Mouse (Mus musculus): Measurements from ENCODE around the gene Fsd1. TPM values are rescaled to one million over a fixed set of nuclear protein-coding genes. Genes with fewer than 3 reads are reported as not detected.
A peak's percentile ranks its signal among the peaks of the same experiment; 100 is the strongest.

The Fsd1 gene
- polyA plus RNA-seq, 1 experiment from 2014 or later: 188 TPM

GRCm38 (mm10) chr17:56003000-56003399 is 16.7 kb downstream of the Fsd1 start:
- Histone ChIP-seq H3K27me3 (ENCODE audit: control insufficient read depth, insufficient read depth, low read length) (no peaks in the 10 kb centered on the region), H3K9ac (replicated peaks; ENCODE audit: low read depth, low read length) (no peak overlapping the region), H3K9me3 (ENCODE audit: control insufficient read depth, low read length) (no peaks in the 10 kb centered on the region), H3K4me3 (ENCODE audit: low read depth, low read length) (no peak overlapping the region), H3K36me3 (ENCODE audit: control insufficient read depth, insufficient read depth, low read length) (no peaks in the 10 kb centered on the region), H3K27ac (ENCODE audit: low read depth, low read length) (no peak overlapping the region), H3K4me1 (ENCODE audit: control insufficient read depth, insufficient read depth, low read length) (0 out of 2 replicates have a peak, but pooled peaks cover 3% of the 10 kb centered on the region), H3K4me2 (ENCODE audit: low read depth, low read length) (no peak overlapping the region)
- no peak for ATAC-seq (ENCODE audit: low read depth)
- WGBS: 92% methylated on average over 3 of the region's 3 CpGs

DNA sequence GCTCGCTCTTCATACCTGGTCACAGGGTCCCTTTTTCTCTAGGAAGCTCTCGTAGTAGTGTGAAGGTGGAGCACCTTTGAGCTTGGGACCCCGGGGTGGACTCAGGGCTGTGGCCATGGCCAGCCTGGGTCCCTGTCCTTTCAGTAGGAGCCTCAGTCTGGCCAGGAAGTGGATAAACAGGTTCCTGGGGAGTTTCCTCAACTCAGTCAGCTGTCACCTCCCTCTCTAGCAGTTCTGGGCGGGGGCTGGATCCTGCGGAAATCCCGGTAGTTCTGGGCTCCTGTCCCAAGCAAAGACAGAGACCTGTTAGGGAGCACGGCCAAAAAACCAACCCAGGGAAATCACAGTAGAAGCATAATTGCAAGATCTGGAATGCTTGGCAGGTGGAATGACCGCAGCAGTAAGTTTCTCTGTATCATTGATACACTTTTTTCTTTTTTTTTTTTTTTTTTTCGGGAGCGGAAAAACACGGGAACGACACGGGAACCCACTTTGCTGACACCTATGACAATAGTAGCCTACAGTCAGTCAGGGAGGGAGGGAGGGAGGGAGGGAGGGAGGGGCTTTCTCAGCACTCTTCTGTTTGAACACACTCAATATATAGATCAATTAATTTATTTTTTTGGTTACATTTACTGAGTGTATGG is 19.2 kb downstream of the Fsd1 start, which contains the start of the genes Stap2 and Mpnd:
Gene Stap2 (minus strand): TSS at position 170 of the 647 bp plus-strand sequence.
Gene Mpnd (plus strand): TSS at position 297 of the 647 bp plus-strand sequence.
- 59% methylated on average over 13 of the region's 13 CpGs for WGBS
- Histone ChIP-seq H3K9me3 (ENCODE audit: control insufficient read depth, low read length) (no peaks in the 10 kb centered on the region), H3K36me3 (ENCODE audit: control insufficient read depth, insufficient read depth, low read length) (no peaks in the 10 kb centered on the region), H3K27me3 (ENCODE audit: control insufficient read depth, insufficient read depth, low read length) (no peaks in the 10 kb centered on the region), H3K4me3 (ENCODE audit: low read depth, low read length) (no peak within 1 kb of the TSS), H3K4me2 (ENCODE audit: low read depth, low read length) (no peak within 1 kb of the TSS), H3K27ac (ENCODE audit: low read depth, low read length) (no peak within 1 kb of the TSS), H3K4me1 (ENCODE audit: control insufficient read depth, insufficient read depth, low read length) (peaks cover 11% of the 10 kb centered on the region), H3K9ac (replicated peaks; ENCODE audit: low read depth, low read length) (no peak within 1 kb of the TSS)
- ATAC-seq (ENCODE audit: low read depth): no peak

DNA sequence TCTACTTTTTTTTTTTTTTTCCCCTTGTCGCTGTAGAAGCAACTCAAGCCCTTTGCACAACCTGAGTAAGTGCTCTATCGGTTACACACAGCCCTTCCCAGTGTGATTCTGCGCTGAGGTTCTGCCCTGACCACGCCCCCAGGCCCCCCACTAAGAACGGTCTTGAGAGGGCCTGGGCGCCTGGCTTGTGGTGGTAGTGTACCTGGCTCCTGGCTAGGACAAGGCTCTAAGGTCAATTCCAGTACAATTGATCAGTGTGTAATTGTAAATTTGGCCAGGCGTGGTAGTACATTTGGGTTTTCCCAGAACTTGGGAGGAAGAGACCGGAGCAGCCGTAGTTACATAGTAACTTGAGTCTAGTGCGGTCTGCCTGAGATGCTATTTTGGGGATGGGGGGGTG is 20.6 kb downstream of the Fsd1 start:
- Histone ChIP-seq H3K36me3 (ENCODE audit: control insufficient read depth, insufficient read depth, low read length) (peaks cover 8% of the 10 kb centered on the region; the same call in 1 of the 2 replicates), H3K4me1 (ENCODE audit: control insufficient read depth, insufficient read depth, low read length) (peaks cover 25% of the 10 kb centered on the region), H3K4me2 (ENCODE audit: low read depth, low read length) (no peak overlapping the region), H3K4me3 (ENCODE audit: low read depth, low read length) (no peak overlapping the region), H3K27ac (ENCODE audit: low read depth, low read length) (no peak overlapping the region), H3K9me3 (ENCODE audit: control insufficient read depth, low read length) (no peaks in the 10 kb centered on the region), H3K27me3 (ENCODE audit: control insufficient read depth, insufficient read depth, low read length) (no peaks in the 10 kb centered on the region), H3K9ac (replicated peaks; ENCODE audit: low read depth, low read length) (no peak overlapping the region)
- no peak for ATAC-seq (ENCODE audit: low read depth)
- 59% methylated on average over 10 of the region's 10 CpGs for WGBS

DNA sequence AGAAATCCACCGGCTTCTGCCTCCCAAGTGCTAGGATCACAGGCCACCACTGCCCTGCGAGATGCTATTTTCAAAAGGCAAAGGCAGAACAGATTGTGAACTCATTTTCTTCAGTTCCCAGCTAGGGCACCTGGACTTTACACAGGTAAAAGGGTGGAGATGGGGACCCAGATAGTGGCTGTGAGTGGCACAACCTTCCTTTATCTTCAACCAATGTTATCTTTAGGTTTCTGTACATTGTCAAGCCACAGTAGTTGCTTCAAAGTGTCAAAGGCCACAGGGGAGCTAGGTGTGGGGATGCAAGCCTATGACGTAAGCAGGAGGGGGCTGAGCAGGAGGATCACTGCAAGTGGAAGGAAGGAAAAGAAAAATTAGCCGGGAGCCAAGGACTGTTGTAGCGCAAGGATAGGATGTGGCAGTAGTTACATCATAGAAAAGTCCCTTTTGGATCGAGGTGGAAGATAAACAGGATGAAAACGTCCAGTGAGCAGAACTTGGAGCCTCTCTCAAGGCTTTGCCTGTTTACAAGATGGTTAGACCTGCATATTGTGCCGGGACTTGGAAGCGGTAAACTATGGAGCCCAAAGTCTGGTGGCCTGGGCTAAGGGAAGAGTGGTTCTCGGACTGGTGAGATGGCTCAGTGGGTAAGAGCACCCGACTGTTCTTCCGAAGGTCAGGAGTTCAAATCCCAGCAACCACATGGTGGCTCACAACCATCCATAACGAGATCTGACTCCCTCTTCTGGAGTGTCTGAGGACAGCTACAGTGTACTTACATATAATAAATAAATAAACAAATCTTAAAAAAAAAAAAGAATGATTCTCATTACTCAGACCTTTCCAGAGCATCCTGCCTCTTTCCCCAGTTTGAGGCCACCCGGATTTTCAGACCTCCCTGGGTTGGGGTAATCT is 21.4 kb downstream of the Fsd1 start:
- Histone ChIP-seq H3K27ac (ENCODE audit: low read depth, low read length) (peak overlapping the region; percentile 98), H3K27me3 (ENCODE audit: control insufficient read depth, insufficient read depth, low read length) (no peaks in the 10 kb centered on the region), H3K36me3 (ENCODE audit: control insufficient read depth, insufficient read depth, low read length) (peaks cover 13% of the 10 kb centered on the region; the same call in 1 of the 2 replicates), H3K4me1 (ENCODE audit: control insufficient read depth, insufficient read depth, low read length) (peaks cover 25% of the 10 kb centered on the region), H3K4me3 (ENCODE audit: low read depth, low read length) (peak overlapping the region; percentile 81), H3K4me2 (ENCODE audit: low read depth, low read length) (peak overlapping the region; percentile 99), H3K9me3 (ENCODE audit: control insufficient read depth, low read length) (no peaks in the 10 kb centered on the region), H3K9ac (replicated peaks; ENCODE audit: low read depth, low read length) (peak overlapping the region; percentile 8)
- 35% methylated on average over 13 of the region's 14 CpGs for WGBS
- peak; percentile 22 for ATAC-seq (ENCODE audit: low read depth)

DNA sequence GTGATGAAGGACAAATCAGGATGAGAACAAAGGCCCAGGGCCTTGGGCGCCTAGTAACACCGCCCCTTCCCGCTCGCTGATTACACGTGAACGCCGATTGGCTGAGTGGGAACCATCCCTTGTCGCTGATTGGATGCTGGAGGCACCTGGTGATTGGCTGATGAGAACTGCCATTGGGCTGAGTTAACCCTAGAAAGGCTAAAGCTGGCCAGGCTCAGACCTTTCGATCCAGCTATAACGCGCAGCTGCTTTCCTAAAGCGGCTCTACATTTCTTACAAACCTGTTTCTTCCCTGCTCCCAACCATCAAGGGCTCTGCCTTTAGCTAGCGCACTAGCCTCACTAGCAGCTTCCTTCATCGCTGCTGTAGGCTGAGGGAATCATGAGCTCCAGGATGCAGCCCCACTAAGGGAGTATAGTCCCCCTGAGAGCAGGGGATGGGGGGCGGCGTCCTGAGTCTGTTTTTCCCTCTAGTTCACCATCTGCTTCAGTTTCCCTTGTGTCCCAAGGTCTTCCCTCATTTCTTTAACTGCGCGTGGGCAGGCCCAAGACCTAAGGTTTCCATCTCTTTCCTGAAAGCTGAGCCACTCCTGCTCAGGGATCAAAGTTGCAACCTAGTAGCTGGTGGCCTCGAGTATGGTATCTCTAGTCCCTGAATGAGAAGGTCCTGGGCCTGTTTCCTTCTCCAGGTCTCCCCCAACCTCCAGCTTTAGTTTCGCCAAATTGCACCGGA is 22.2 kb downstream of the Fsd1 start:
- under 1% methylated on average over 21 of the region's 21 CpGs for WGBS
- ATAC-seq (ENCODE audit: low read depth): peak; percentile 93
- Histone ChIP-seq H3K4me2 (ENCODE audit: low read depth, low read length) (peak overlapping the region; percentile 99), H3K36me3 (ENCODE audit: control insufficient read depth, insufficient read depth, low read length) (peaks cover 18% of the 10 kb centered on the region), H3K27ac (ENCODE audit: low read depth, low read length) (peak overlapping the region; percentile 98), H3K4me3 (ENCODE audit: low read depth, low read length) (peak overlapping the region; percentile 81), H3K27me3 (ENCODE audit: control insufficient read depth, insufficient read depth, low read length) (no peaks in the 10 kb centered on the region), H3K9me3 (ENCODE audit: control insufficient read depth, low read length) (no peaks in the 10 kb centered on the region), H3K9ac (replicated peaks; ENCODE audit: low read depth, low read length) (peak overlapping the region; percentile 84), H3K4me1 (ENCODE audit: control insufficient read depth, insufficient read depth, low read length) (peaks cover 25% of the 10 kb centered on the region)

DNA sequence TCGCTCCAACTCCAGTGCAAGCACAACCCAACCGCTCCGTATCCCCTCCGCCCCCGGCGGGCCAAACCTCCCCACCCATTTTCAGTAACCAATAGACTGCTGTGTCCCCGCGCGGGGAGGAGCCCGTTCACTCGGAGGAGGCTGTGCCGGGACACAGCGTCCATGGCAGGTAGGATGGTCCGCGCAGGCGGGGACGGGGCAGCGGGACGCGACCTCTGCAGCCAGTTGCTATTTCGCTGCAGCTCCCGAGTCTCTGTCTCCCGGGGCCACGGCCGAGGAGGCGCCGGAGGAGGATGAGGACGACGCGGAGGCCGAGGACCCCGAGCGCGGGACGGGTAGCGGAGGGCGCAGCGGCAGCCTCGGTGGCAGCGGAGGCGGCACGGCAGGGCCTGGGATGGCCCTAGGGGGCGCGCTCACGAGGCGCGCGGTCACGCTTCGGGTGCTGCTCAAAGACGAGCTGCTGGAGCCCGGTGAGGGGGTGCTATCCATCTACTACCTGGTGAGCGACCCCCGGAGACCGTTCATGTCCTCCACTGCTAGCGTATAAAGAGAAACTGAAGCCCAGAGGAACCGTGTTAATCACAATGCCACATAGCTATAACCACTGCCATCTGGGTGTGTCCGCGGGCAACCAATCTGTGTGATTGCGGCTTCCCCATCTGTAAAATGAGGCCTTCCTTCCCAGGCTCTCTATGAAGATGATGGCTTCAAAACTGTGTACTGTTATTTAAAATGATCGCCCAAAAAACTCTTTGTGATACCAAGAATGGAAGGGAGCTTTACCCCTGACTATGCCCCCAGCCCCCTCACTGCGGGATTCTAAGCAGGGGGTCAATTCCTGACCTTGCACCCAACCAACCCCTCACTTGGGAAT is 23.0 kb downstream of the Fsd1 start:
- peak; percentile 90 for ATAC-seq (ENCODE audit: low read depth)
- Histone ChIP-seq H3K36me3 (ENCODE audit: control insufficient read depth, insufficient read depth, low read length) (peaks cover 19% of the 10 kb centered on the region), H3K4me3 (ENCODE audit: low read depth, low read length) (peak overlapping the region; percentile 81), H3K9me3 (ENCODE audit: control insufficient read depth, low read length) (no peaks in the 10 kb centered on the region), H3K4me2 (ENCODE audit: low read depth, low read length) (peak overlapping the region; percentile 99), H3K4me1 (ENCODE audit: control insufficient read depth, insufficient read depth, low read length) (peaks cover 25% of the 10 kb centered on the region), H3K9ac (replicated peaks; ENCODE audit: low read depth, low read length) (peak overlapping the region; percentile 84), H3K27me3 (ENCODE audit: control insufficient read depth, insufficient read depth, low read length) (no peaks in the 10 kb centered on the region), H3K27ac (ENCODE audit: low read depth, low read length) (peak overlapping the region; percentile 98)
- 1% methylated on average over 61 of the region's 62 CpGs for WGBS

GRCm38 (mm10) chr17:56009962-56010240 is 23.6 kb downstream of the Fsd1 start:
- H3K9me3 ChIP-seq (ENCODE audit: control insufficient read depth, low read length): no peaks in the 10 kb centered on the region
- H3K4me1 ChIP-seq (ENCODE audit: control insufficient read depth, insufficient read depth, low read length): peaks cover 25% of the 10 kb centered on the region
- H3K4me3 ChIP-seq (ENCODE audit: low read depth, low read length): peak overlapping the region; percentile 81
- H3K27me3 ChIP-seq (ENCODE audit: control insufficient read depth, insufficient read depth, low read length): no peaks in the 10 kb centered on the region
- H3K4me2 ChIP-seq (ENCODE audit: low read depth, low read length): peak overlapping the region; percentile 99
- H3K36me3 ChIP-seq (ENCODE audit: control insufficient read depth, insufficient read depth, low read length): peaks cover 21% of the 10 kb centered on the region
- peak overlapping the region; percentile 98 for H3K27ac ChIP-seq (ENCODE audit: low read depth, low read length)
- 46% methylated on average over 2 of the region's 2 CpGs for WGBS
- peak overlapping the region; percentile 84 for H3K9ac ChIP-seq (replicated peaks; ENCODE audit: low read depth, low read length)
- ATAC-seq (ENCODE audit: low read depth): no peak

- no peaks in the 10 kb centered on the region for H3K27me3 ChIP-seq (ENCODE audit: control insufficient read depth, insufficient read depth, low read length)
- H3K9me3 ChIP-seq (ENCODE audit: control insufficient read depth, low read length): no peaks in the 10 kb centered on the region
- no peak overlapping the region; the same call in 1 of the 2 replicates for H3K27ac ChIP-seq (ENCODE audit: low read depth, low read length)
- ATAC-seq (ENCODE audit: low read depth): no peak
- peak overlapping the region; percentile 81 for H3K4me3 ChIP-seq (ENCODE audit: low read depth, low read length)
- peaks cover 24% of the 10 kb centered on the region for H3K36me3 ChIP-seq (ENCODE audit: control insufficient read depth, insufficient read depth, low read length)
- peak overlapping the region; percentile 99 for H3K4me2 ChIP-seq (ENCODE audit: low read depth, low read length)
- H3K4me1 ChIP-seq (ENCODE audit: control insufficient read depth, insufficient read depth, low read length): peaks cover 25% of the 10 kb centered on the region
- H3K9ac ChIP-seq (replicated peaks; ENCODE audit: low read depth, low read length): peak overlapping the region; percentile 84
- 72% methylated on average over 14 of the region's 14 CpGs for WGBS
Observed at GRCm38 (mm10) chr17:56010255-56010654, 23.9 kb downstream of the Fsd1 start.
